Mouse (Mus musculus): Measurements from ENCODE around the gene Pom121l2.

Gene Pom121l2

DNA sequence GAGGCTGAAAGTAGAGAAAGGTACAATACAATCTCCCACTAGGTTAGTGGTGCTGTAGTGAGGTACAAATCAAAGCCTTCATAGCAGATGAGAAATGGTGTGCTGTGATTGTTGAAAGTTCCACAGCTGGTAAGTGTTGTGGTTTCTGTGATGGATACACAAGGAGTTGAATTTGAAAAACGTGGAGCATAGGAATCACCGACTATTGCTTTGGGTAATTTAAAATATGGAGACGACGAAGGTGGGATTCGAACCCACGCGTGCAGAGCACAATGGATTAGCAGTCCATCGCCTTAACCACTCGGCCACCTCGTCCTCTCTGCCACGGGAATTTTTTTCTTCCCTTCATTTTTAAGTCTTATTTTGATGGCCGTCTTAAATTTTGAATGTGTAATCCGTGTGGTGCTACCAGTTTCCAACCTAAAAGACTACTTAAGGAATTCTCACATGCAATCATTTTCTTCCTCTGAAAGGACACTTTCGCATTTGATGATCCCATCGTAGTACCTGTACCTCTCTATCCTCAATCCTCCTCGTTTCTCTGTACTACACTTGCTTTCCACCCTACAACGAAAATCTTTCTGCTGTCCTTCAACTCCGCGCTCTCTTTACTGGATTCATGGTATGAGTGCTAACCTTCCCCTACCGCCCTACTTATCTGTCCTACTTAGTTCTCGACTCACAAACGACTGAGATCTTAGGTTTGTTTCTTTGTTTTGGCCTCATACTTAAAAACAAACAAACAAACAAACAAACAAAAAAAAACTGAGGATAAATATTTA, 13.2 kb downstream of the Pom121l2 start:
- DNase-seq (ENCODE audit: low read depth, low spot score) = no peak

DNA sequence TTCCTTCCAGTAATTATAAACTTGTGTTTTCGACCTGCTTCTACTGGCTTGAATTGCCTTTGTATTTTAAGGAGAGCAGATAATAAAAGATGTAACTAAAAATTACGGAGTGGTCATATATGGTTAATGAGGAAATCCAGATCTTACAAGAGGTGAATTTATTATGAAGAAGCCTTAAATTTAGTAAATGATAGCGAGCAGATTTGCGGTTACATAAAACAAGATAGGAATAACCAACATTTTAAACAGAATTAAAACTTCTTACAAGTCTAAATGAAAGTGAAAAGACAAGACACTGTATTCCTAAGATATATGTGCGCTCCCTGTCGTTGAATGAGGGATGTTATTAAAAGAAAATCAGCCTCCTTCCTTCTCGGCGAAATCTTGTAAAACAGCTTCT, 13.9 kb downstream of the Pom121l2 start:
- DNase-seq (ENCODE audit: low read depth, low spot score) = no peak

DNA sequence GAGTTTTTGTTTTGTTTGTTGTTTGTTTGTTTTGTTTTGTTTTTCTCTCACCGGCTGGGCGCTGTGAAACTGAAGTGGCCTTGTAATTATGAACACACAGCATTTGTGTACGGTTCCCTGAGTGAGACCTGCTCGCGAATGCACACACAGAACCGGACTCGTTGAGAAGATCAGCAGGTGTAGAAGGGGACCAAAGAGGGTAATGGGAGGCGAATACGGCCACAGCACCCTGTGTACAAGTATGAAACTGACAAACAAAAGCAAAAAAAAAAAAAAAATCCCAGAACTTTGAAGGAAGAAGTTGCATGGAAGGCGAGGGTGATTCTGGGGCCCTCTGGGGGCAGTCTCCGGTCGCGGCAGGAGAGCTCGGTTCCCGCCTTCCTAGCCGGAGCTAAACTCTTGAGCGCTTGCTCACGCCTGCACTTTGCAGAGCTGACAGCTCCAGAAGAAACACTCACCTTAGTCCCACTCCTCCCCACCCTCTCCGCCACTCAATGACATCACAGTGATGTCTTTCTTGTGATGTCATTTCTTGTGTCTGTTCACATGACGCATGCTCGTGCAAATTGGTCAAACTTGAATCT, 14.4 kb downstream of the Pom121l2 start:
- no peak for DNase-seq (ENCODE audit: low read depth, low spot score)

DNA sequence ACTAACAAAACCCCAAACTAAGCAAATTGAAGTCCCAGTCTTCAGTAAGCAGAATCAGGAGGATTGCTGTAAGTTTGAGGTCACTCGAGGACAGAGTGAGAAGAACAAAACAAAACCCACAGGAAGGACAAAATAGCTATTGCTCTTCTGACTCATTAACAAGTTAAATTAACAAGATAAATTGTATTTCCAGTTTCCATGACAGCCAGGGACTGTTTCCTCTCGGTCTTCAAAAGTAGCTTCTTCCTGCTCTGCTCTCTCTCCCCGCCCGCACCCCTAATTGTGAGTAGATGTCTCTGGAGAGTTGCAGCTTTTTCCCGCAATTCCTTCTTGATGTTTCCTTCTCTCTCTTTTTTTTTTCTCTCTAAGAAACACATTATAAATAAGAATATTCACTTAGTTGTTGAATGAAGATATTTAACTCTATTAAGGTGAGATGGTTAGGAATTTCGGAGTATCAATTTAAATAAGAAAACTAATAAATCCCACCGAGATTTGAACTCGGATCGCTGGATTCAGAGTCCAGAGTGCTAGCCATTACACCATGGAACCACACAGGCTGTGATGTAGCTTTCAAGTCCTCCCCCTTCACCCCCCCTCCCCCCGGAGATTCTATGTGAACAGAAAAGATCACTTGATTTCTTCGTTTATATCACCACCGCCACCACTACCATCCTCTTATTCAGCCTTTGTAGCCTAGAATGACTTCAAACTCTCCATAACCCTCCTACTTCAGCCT, 15.3 kb downstream of the Pom121l2 start:
- DNase-seq (ENCODE audit: low read depth, low spot score) = no peak

DNA sequence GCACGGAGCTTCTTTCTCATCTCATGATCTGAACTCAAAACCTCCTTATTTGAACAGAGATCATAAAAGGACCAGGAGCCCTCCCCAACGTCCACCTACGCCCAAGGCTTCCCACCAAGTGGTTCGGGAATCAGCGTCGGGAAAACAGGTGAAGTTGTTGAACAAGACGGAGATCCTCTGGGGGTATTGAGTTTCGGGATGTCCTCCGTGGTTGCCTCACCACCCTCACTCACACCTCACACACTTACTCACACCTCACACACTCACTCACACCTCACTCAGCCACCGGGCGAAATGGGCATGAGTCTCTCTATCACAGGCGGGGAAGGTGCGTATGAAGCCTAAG, 15.8 kb downstream of the Pom121l2 start:
- no peak for DNase-seq (ENCODE audit: low read depth, low spot score)

DNA sequence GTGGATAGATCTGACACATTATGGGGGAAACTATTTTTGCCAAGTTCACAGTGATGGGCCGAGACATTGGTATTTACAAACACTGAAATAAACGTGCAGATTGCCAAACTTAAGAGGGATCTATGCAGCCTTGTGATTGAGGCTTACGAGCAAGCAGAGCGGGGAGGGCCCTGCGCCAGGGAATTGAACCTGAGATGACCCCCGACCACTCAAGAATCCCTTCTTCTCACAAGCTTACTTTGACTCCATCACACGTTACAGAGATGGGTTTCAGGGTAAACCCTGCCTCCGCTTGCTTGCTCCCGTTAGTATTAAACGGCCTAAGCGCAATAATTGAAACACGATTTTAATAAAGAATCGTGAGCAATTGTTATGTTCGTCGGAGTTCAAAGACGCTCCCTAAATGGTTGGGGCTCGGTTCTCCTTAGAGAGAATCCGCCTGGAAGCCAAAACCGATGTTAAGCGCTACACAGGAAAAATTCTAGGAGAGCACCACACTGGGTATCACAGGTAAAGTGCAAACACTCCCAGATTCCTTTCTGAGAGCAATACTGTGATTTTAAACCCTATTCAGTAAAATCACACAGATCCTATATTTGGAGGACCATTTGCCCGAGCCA, 16.3 kb downstream of the Pom121l2 start:
- no peak for DNase-seq (ENCODE audit: low read depth, low spot score)

DNA sequence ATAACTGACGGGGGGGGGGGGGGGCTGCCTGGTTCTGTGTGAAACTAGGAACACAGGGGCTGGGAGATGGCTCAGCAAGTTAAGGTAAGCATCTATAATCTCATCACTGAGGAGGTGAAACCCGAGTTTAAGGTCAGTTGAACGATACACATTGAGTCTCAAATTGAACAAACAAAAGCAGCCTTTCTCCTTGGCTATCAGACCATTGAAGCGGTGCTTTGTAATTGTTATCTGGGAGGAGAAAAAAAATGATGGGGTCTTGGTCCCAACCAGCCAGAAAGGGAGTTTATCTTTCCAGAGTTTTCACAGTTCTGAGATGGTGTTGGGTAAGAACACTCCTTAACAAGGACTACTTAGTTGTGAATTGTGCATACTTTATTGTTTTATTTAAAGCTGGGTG, 16.8 kb downstream of the Pom121l2 start:
- no peak for DNase-seq (ENCODE audit: low read depth, low spot score)

DNA sequence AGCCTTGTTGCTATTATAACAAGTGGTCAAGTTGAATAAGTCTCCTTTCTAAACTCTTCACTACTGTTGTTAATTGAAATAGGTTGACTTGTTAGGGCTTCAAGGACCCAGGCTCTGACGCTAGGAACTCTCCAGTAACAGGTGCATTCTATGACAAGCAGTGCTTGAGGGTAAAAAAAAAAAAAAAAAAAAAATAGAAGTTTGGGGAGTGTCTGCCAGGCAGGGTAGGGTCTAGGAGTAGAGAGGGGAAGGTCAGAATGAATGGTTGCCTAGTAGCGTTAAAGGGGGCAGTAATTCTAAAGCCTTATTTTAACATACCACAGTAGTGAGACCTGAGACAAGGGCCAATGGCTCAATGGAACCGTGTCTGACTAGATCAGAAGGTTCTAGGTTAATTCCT, 17.4 kb downstream of the Pom121l2 start:
- DNase-seq (ENCODE audit: low read depth, low spot score) = no peak

DNA sequence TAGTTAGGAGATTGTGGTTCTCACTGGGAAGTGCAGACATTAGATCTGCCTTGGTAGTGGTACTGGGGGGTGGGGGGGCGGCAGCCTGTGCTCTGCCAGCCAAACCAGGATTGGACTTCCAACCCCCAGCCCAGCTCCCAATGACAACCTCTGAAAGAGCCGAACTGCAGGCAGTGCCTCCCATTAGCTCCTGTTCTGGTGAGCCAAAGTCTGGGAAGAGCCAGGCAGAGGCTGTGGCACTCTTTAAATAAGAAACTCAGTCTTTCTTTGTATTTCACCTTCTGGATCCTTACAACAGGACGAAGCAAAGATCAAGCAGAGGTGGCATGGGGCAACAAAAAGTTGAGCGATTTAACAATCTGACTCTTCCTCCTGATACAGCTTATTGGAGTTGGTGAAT, 18.2 kb downstream of the Pom121l2 start:
- DNase-seq (ENCODE audit: low read depth, low spot score) = no peak

DNA sequence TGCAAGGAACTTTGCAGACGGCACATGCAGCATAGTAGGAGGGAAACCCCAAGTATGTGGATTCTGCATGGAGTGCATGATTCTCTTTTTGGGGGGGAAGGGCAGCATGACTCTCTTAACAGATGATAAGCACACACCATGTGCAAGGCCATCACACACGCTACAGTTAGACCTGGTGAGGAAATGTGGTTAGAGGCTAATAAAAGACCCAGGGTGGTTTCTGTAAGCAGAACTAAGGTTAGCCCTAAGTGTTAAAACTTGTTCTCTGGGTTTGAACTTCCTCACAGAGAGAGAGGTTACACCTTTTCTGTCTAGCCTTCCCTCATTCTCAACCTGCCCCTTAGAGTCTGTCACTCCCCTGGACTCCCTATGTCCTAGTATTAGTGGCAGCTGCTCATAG, 20.4 kb downstream of the Pom121l2 start:
- DNase-seq (ENCODE audit: low read depth, low spot score) = no peak

DNA sequence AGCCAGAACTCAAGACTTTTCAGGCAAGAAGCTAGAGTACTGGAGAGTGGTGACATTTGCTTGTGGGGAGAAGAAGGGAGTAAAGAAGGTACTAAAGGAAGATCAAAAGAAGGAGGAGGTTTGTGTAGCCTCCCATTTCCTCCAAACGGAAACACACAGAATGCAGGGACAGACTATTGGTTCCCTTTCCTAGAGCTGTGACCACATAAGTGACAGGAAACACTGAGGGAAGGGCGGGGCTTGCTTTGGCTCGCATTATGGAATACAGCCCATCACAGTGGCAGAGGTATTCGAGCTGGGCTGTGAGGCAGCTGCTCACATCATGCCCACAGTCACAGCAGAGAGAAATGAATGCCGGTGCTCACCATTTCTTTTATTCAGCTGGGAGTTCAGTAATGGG, 20.8 kb downstream of the Pom121l2 start:
- no peak for DNase-seq (ENCODE audit: low read depth, low spot score)

DNA sequence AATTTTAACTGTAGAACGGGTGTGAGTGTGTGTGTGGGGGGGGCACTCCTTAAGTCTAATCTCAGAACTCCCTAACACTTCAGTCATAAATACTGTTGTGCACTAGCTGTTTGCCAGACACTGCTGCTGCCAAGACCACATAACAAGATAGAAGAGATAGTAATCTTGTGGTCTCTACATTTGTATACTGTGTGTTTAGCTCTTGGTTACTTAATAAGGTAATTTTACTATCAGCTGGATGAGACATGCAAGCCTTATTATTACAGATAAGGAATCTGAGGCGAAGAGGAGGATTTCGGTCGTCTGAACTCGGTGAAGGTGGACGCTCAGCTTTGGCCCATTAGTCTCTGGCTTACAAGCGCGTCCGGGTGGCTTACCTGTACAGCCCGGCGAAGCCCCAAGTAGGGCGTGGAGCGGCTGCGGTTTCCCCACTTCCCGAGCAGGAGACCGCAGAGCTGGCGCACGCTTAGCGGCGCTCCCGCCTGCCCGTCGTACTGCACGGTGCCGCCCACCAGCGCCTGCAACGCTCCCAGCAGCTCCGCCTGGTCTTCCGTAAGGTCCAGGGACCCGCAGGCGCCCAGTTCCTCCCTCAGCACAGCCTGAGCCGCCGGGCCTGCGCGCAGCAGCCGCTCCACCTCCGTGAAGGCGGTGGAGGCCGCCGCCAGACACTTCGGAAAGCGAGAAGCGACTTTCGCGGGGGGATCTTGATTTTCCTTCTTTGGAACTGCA, 24.8 kb downstream of the Pom121l2 start:
- no peak for DNase-seq (ENCODE audit: low read depth, low spot score)

DNA sequence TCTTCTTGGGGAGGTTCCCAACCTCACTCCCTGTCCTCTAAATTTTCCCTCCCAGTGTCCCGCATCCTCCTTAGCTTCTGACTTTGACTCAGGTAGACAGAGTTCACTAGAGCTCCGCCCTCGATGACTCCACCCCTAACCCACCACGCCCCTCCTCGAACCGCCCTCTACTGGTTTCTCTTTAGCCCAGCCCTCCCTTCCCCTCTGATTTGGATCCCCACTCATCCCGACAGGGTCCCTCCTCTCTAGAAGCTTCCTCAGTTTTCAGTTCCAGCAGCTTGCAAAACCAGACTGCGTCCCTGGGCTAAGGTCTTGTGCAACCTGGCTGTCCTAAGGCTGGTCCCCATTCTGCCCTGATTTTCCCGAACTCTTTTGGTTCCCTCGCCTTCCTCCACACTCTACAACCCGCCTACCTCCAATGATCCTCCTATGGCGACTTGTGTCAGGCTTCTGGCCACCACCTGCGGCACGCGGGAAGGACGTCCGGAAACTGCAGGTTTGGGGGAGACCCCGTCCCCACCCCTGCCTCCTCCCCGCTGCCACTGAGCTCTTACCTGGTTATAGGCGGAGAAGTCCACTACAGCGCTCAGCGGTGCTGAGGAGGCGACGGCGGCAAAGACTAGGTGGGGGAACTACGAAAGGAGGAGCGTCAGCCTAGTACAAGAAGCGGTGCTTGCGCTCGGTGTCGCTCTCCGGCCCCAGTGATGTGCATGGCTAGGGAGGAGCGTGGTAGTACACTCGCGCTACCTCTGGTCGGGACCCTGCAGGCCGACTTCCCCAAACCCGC, 25.5 kb downstream of the Pom121l2 start:
- no peak for DNase-seq (ENCODE audit: low read depth, low spot score)

DNA sequence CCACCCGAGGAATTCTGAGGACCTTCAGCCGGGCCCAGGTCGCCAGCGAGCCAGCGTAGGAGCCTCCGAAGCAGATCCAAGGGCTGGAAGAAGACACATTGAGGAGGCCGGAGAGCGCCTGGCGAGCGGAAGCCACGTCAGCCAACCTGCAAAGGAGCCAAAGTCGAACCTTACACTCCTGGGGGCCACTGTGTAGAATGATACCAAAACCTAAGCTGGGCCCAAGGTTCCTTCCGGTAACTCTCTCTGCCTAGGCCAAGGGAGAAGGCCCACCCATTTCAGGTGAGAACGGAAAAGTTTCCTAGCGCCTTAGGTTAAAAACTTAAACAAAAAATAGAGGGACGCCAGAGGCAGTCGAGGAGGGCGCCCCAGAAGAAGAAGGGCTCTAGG, 26.1 kb downstream of the Pom121l2 start:
- DNase-seq (ENCODE audit: low read depth, low spot score) = no peak

DNA sequence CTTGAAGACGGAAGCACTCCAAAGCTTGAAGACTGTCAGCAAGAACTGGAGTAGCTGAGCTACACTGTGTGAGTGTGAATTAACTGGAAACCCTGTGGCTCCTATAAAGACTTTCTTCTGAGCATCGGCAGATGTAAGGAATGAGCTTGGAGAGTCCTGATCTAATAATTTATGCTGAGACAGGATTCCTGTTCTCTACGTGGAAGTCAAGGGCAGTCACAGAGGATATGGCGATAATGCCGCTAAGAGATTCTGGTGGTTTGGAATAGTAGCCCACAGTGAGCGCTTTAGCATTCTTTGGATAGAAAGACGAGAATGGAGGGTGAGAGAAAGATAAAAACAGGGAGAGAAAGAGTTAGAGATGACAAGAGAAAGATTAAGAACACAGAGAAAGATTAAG, 26.9 kb downstream of the Pom121l2 start:
- DNase-seq (ENCODE audit: low read depth, low spot score) = no peak

DNA sequence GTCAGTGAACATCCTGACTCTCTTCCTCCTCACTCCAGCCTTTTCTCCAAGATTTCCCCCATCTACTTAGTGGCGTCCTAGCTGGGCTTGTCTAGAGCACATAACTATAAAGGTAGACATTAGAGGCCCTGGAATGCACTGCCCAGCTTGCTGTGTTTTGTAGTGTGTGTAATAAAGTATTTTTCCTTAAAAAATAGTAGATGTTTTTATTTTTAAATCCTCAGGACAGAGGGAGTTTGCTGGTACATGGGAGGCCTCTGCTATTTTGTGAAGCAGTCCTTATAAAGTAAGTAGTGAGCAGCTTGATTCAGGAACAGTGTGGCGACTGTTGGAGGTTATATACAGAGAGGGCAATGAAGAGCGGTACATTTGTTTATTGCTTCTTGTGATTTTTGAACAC, 27.7 kb downstream of the Pom121l2 start:
- DNase-seq (ENCODE audit: low read depth, low spot score) = no peak

DNA sequence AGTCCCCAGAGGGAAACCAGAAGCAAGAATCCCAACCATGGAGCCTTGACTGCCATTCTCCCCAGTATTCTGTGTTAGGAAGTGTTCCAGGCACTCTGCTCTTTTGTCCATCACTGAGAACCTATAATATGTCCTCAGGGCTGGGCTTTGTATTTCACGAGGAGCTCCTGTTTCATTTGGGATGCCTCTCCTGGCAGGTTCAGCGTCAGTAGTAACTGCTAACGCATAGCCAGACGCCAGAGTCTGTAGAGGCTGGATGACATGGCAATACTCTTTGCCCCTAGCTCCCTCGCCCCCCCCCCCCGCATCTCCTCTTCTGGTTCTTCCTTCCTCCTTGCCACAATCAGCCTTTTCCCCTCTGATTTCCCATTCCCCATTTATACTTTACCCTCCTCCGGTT, 28.6 kb downstream of the Pom121l2 start, which contains the start of gene Prss16:
TSS of gene Prss16 (minus strand) at position 101 of the 400 bp plus-strand sequence.
- no peak for DNase-seq (ENCODE audit: low read depth, low spot score)

DNA sequence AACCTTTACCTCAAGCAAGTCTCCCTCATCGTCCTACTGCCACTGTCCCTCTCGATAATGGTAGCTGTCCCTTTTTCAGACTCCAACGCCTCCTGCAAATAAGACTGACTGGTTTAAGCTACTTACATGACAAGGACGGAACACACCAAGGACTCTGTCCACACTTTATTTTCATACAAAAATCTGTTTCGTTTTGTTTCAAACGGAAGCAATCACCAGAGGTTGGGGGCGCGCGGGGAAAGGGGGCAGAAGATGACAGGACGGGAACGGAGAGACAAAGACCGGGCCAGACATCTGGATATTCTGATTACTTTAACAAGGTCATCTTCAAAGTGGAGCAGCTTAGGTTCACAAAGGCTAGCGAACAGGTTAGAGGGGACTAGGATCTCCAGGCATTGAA, 32.7 kb downstream of the Pom121l2 start:
- DNase-seq (ENCODE audit: low read depth, low spot score) = no peak

DNA sequence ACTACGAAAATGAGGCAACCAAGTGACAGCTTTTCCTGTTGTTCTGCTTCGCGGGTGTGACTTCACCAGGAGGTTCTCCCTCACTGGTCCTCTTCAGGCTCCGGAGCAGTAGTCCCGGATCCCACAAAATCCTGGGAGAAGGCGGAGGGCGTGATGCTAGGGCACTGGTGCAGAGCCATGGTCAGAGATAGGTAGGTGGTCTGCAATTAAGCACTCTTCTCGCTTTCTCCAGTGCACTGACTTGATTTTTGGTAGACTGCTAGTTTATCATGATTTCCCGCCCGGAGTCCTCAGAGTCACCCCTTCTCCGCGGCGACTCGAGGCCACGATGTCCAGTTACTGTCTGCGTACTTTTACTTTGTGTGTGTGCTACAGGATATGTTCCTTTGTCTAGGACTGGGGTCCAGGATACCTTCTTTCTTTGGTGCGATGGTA, 33.4 kb downstream of the Pom121l2 start:
- no peak for DNase-seq (ENCODE audit: low read depth, low spot score)

DNA sequence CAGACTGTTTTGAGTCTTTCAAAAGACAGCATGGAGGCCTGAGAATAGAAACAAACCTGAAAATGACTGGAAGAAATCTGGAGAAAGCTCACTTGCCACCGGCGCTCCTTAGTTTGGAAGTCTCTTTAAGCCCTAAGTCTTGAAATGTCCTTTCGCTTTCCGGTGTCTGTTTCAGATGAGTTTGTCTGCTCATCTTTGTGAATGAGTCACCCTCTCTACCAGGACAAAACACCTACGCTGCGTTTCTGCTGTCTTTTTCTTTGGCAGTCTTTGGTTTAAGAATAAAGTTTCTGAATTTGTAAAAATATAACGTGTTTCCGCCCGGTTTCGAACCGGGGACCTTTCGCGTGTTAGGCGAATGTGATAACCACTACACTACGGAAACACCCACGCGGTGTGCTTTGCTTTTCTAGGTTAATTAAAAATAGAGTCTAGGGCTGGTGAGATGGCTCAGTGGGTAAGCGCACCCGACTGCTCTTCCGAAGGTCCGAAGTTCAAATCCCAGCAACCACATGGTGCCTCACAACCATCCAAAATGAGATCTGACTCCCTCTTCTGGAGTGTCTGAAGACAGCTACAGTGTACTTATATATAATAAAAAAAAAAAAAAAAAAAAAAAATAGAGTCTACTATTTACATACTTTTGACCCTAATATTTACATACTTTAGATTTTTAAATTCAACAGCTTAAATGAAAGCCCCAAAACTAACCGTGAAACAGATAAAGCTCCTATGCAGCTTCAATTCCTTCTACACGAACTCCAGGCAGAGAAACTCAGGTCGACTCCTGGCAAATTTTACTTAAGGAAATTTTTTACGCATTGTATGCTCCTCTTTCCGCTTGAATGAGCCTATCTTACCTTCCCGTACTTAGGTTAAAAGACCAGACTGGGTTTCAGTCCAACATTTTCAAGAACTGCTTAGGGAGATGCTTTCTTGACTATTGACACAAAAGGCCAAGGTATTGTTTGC, 34.8 kb downstream of the Pom121l2 start:
- DNase-seq (ENCODE audit: low read depth, low spot score) = no peak

Data from brain, embryonic 18.5 days (tissue).